Mouse (Mus musculus) yolk sac, embryonic 10.5 days (tissue): Measurements from ENCODE around the gene Bmp8a.
"Not testable (repeated sequence)": the region's sequence is repeated elsewhere in the genome, so short reads cannot be mapped to it uniquely, and the experiment has no call there.

Experiments
- DNase-seq: peaks from one replicate; pipeline ENCODE4 v3.0.0-alpha.2; 2017; ENCODE audit warnings: low spot score

Gene Bmp8a

GRCm38 (mm10) chr4:123286790-123287189, 56.3 kb downstream of the Bmp8a start:
- DNase-seq = no peak

GRCm38 (mm10) chr4:123284731-123285624, 58.1 kb downstream of the Bmp8a start:
- DNase-seq = no peak

GRCm38 (mm10) chr4:123283675-123284064, 59.4 kb downstream of the Bmp8a start:
- peak; percentile 53 for DNase-seq

- DNase-seq = not testable (repeated sequence)
Observed at GRCm38 (mm10) chr4:123282915-123283674, 60.0 kb downstream of the Bmp8a start.

- DNase-seq = peak; percentile 93
Observed at GRCm38 (mm10) chr4:123282500-123282899, 60.6 kb downstream of the Bmp8a start.

- DNase-seq = no peak
Observed at GRCm38 (mm10) chr4:123280117-123280516, 62.9 kb downstream of the Bmp8a start.

- DNase-seq = no peak
Observed at GRCm38 (mm10) chr4:123271063-123271462, 72.0 kb downstream of the Bmp8a start.
